Mouse (Mus musculus) bone marrow, adult 2 months (tissue): ENCODE measurements around the gene Immp1l.

Experiments
- CTCF ChIP-seq: fragments of 200-500 bp; IDR thresholded peaks from 2 replicates; pipeline ENCODE4 v1.5.1; 2011; ENCODE audit warnings: low read length, control low read depth; ENCODE audit not compliant: control insufficient read depth, insufficient read depth
- POLR2A ChIP-seq: fragments of 200-500 bp; IDR thresholded peaks from 2 replicates; pipeline ENCODE4 v1.6.1; 2011; ENCODE audit warnings: low read depth, mild to moderate bottlenecking, control low read depth, low read length, borderline replicate concordance; ENCODE audit not compliant: control insufficient read depth

GRCm38 (mm10) chr2:105873403-105873802 is 31.0 kb upstream of the Immp1l start:
- TF ChIP-seq CTCF = no peak
- no peak for TF ChIP-seq POLR2A
